Mouse (Mus musculus): ENCODE data around the gene Exd2.

- TF ChIP-seq CTCF (IDR thresholded peaks at IDR 0.05), result no peak
- no peak for TF ChIP-seq EP300 (IDR thresholded peaks at IDR 0.05)
These were observed 75.4 kb downstream of the Exd2 start for GRCm38 (mm10) chr12:80538311-80538710.
